Mouse (Mus musculus) CH12F3 (cell line): ENCODE data around the gene Gabrr2.

Experiments used
- in situ Hi-C: fragments of 300-500 bp; cut with MboI; formaldehyde crosslinking; loops from 2 replicates; pipeline ENCODE4 v1.14.3; 2020; ENCODE audit warnings: low sequenced_read_pairs

Gabrr2 gene

GRCm38 (mm10) chr4:33068894-33069293, 6.1 kb downstream of the Gabrr2 start:
- in situ Hi-C loops = no loop called here

GRCm38 (mm10) chr4:33070326-33070725, 7.5 kb downstream of the Gabrr2 start:
- in situ Hi-C loops = no loop called here

- in situ Hi-C loops = no loop called here
Observed at GRCm38 (mm10) chr4:33071337-33071736, 8.5 kb downstream of the Gabrr2 start.

- in situ Hi-C loops = no loop called here
Observed at GRCm38 (mm10) chr4:33072526-33073161, 9.8 kb downstream of the Gabrr2 start.

- in situ Hi-C loops = no loop called here
Observed at GRCm38 (mm10) chr4:33074406-33074805, 11.6 kb downstream of the Gabrr2 start.

GRCm38 (mm10) chr4:33074851-33075250, 12.1 kb downstream of the Gabrr2 start:
- in situ Hi-C loops = no loop called here

- in situ Hi-C loops = no loop called here
Observed at GRCm38 (mm10) chr4:33075776-33076524, 13.2 kb downstream of the Gabrr2 start.

GRCm38 (mm10) chr4:33077161-33077560, 14.4 kb downstream of the Gabrr2 start:
- in situ Hi-C loops = no loop called here

GRCm38 (mm10) chr4:33077724-33078123, 14.9 kb downstream of the Gabrr2 start:
- in situ Hi-C loops = no loop called here

GRCm38 (mm10) chr4:33078492-33078891, 15.7 kb downstream of the Gabrr2 start:
- in situ Hi-C loops = no loop called here

- in situ Hi-C loops = no loop called here
Observed at GRCm38 (mm10) chr4:33099118-33099694, 36.4 kb downstream of the Gabrr2 start.

- in situ Hi-C loops = loop anchor here (25.0 kb wide), 1 partner anchor 523 kb away; no protein-coding TSS in a partner anchor
Observed at GRCm38 (mm10) chr4:33109720-33110458, 47.1 kb downstream of the Gabrr2 start.

- in situ Hi-C loops = loop anchor here (25.0 kb wide), 1 partner anchor 524 kb away; no protein-coding TSS in a partner anchor
Observed at GRCm38 (mm10) chr4:33110845-33111244, 48.0 kb downstream of the Gabrr2 start.

- in situ Hi-C loops = loop anchor here (25.0 kb wide), 1 partner anchor 524 kb away; no protein-coding TSS in a partner anchor
Observed at GRCm38 (mm10) chr4:33111358-33111757, 48.6 kb downstream of the Gabrr2 start.

GRCm38 (mm10) chr4:33112866-33113265, 50.1 kb downstream of the Gabrr2 start:
- in situ Hi-C loops = loop anchor here (25.0 kb wide), 1 partner anchor 526 kb away; no protein-coding TSS in a partner anchor

- in situ Hi-C loops = loop anchor here (25.0 kb wide), 1 partner anchor 532 kb away; no protein-coding TSS in a partner anchor
Observed at GRCm38 (mm10) chr4:33119118-33119517, 56.3 kb downstream of the Gabrr2 start.

GRCm38 (mm10) chr4:33124493-33124892, 61.7 kb downstream of the Gabrr2 start:
- in situ Hi-C loops = loop anchor here (10.0 to 25.0 kb wide), 2 partner anchors 170 to 537 kb away; partner anchors contain the start of gene Pnrc1

GRCm38 (mm10) chr4:33125409-33126084, 62.7 kb downstream of the Gabrr2 start:
- in situ Hi-C loops = loop anchor here (10.0 kb wide), 1 partner anchor 169 kb away; the partner anchor contains the start of gene Pnrc1

- in situ Hi-C loops = no loop called here
Observed at GRCm38 (mm10) chr4:33132221-33132620, 69.4 kb downstream of the Gabrr2 start, which contains the start of gene Gabrr1. Gabrr1 (plus strand) TSS chr4:33132521.
